Mouse (Mus musculus): ENCODE results near the gene Tiparp.

Gene Tiparp

DNA sequence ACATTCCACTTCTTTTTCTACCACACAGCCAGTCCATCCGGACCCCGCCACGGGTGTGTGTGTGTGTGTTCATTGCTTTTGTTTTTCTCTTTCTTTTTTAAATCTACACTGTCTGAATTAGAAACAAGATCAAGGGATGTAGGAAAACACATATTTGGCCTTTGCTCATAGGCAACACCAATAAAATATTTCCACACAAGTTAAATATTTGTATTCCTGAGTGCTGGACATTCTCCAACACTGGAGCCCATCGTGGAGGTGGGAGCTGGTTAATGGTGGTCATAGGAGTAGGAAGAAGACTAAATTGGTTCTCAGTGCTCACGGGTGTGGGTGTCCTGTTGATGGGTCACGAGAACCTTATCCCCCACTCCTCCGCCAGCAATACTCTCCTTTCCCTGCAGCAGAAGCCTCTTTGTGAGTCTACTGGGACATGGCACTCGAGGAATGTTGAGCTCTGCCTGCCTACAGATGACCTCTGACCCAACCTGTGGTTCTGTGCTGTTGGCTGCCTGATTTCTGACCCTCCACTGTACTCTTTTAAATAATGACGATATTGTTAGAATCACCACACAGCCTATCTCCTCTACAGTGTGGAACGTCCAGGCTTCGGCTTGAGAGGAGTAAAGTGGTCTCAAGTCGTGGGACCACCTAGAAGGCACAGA is 51.2 kb downstream of the Tiparp start:
- in situ Hi-C loops (cut with MboI), result no loop called here

DNA sequence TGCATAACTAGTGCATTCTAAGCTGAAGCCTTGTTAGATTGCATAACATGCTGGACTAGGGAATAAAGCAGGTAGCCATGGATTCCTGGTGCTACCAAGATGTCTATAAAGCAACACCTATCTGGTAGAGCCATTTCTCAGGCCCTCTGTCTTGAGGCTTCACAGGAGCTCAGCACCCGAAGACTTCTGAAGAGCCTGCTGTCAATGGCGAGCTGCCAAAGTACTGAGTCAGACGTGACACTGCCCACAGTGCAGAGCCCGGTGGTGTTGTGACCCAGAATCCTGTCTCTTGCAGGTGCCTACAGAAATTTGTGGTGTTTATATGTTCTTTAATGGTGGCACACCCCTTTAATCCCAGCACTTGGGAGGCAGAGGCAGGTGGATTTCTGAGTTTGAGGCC is 53.4 kb downstream of the Tiparp start:
- in situ Hi-C loops (cut with MboI), result no loop called here

DNA sequence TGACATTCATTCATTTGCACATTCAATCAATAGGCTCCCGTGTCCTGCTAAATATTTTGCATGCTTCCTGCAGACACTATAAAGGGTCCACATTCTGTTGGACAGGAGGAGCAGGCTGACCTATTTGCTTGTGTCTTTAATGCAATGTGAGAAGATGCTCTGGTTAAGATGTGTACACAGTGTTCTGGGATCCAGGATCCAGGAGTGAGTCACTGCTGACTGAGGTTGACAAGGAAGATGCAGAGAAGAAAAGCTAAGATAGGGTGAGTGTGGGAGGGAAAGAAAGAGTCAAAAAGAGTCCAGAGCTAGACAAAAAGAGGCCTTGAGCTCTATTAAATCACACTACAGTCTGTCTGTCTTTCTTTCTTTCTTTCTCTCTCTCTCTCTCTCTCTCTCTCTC is 56.1 kb downstream of the Tiparp start:
- in situ Hi-C loops (cut with MboI), result no loop called here

DNA sequence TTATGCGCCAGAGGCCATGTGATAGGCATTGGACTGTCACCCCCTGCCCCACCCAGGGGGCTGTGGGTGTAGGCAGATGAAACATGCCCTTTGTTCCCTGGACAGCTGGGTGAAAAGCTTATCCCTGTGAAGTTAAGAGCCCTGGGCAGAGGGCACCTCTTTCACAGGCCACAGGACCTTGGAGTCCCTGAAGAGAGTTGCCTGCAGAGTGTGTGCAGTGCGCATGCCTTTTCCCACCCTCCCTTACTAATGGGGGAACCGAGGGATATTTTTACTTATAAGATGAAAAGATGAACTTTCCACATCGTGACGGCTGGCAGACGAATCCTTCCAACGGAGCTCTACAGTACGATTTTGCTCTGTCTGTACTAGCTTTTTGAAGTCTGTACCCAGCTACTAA is 57.1 kb downstream of the Tiparp start:
- in situ Hi-C loops (cut with MboI), result no loop called here

DNA sequence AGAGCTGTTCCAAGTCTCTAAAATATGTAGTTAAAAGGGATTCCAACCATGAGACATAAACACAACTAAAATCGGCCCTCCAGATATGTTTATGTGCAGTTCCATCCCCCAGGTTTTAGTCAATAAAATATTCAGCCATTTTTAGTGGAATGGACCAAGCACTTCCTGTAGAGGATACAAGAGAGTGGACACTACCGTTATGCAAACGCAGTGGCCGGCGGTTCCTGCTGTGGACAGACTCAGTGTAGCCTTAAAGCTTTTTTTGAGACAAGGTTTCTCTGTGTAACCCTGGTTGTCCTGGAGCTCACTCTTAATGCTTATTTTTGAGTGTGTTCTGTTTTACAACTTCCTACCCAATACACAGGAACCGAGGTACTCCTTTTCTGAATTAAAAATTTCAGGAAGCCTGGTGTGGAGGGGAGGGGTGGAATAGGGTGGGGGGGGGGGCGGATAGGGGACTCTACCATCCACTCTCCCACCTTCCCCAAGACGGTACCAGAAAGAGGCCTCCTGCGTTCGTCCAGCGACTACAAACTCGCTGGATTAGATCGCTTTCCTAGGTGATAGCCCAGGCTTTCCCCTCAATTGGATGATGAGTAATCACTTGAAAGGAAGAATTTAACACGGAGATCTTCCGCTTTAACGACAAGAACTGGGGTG is 57.7 kb downstream of the Tiparp start:
- in situ Hi-C loops (cut with MboI), result no loop called here

DNA sequence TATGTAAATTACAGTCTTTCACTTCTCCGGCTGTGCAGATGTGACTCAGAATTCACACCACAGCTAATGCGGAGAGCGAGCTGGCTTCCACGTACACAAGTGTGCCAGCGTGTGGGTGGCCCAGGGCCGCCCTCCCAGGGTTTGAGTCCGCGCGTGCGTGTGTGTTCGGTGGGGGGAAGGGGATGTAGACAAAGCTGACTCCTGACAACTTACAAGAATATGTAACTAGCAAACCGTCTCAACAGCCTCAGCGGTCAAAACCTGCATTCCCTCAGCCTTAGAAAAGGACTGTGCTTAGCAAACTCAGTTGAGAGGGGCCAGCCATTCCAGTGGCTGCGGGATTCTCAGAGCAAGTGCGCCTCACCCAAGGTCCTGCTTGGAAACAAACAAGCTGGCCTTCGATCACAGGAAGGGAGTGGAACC is 58.3 kb downstream of the Tiparp start:
- in situ Hi-C loops (cut with MboI), result no loop called here

DNA sequence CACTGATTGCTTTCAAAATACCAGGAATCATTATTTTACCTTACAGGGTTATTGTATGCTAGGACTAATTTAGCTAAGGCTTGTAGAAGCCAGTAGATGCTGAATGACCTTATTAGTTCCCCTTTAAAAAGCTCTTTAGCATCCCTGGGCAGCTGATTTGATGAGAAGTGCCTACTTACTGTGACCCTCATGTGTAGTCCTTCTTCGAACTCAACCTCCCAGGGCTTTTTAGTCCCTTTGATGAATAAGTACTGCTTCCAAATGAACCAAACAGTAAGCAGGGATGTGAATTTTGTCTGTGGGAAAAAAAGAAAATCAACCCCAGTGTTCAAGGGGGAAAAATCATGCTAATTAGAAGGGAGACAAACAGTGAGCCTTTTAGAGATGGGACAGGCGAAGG is 58.8 kb downstream of the Tiparp start:
- in situ Hi-C loops (cut with MboI), result no loop called here

DNA sequence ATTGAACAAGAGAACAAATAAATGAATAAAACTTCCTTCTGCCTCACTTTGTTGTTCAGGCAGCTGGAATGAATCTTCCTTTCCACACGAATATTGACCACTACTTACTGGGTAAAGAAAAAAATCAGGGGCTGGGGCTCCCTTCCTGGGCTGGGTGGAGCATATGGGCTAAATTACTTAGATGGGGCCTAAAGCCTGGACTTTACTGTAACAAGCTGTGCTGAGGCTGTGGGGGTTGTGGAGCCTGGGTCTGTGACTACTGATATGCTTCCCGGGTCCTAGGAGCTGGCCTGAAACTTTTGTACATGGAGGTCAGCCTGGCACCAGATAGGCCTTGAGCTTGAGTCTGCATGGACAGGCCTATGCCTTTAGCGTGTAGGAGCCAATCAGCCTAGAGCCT is 60.2 kb downstream of the Tiparp start:
- in situ Hi-C loops (cut with MboI), result no loop called here

DNA sequence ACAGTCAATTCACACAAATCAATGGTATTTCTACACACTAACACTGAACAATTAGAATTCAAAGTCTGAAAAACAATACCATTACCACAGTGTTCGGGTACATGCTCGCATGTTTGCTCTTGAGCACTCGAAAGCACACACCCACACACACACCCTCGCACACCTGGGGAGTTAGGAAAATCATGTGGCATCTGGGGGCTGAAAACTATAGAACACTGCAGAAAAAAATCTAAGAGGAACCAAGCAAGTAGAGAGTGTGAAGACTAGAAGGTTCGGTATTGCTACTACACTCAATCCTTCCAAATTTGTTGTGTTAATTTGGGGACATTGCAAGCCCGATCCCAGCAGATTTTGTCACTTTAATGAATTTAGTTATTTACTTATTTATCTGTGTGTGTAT is 64.6 kb downstream of the Tiparp start:
- in situ Hi-C loops (cut with MboI), result no loop called here

DNA sequence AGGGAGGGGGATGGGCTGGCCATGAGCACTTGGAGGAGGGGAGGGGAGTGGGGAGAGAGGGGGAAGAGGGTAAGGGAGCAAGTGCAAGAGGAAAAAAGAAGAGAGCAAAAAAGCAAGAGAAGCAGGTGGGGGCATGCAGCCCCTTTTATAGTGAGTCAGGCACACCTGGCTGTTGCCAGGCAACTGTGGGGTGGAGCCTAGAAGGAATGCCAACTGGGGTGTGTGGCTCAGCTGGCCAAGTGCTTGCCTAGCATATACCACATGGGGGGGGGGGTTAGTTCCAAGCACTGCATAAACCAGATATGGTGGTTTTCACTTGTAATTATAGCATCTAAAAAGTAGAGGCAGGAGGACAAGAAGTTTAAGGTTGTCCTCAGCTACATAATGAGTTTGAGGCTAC is 66.3 kb downstream of the Tiparp start:
- in situ Hi-C loops (cut with MboI), result no loop called here

DNA sequence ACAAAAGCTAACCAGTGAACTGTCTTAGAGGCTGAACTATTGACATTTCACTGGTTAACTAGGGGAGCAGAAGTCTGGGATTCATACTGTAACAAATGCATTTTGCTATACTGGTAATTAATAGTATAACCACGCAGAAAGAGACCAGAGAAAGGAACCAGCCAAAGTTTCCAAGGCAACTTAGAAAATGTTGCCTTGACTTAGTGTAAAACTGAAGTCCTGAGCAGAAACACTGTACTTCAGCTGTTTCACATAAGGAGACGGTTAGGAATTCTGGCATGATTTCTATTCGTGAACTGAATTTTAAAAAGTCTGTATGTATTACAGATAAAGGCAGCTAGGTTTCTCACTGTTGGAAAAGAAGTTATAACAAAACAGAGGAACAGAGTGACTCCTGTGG is 67.0 kb downstream of the Tiparp start:
- in situ Hi-C loops (cut with MboI), result no loop called here

DNA sequence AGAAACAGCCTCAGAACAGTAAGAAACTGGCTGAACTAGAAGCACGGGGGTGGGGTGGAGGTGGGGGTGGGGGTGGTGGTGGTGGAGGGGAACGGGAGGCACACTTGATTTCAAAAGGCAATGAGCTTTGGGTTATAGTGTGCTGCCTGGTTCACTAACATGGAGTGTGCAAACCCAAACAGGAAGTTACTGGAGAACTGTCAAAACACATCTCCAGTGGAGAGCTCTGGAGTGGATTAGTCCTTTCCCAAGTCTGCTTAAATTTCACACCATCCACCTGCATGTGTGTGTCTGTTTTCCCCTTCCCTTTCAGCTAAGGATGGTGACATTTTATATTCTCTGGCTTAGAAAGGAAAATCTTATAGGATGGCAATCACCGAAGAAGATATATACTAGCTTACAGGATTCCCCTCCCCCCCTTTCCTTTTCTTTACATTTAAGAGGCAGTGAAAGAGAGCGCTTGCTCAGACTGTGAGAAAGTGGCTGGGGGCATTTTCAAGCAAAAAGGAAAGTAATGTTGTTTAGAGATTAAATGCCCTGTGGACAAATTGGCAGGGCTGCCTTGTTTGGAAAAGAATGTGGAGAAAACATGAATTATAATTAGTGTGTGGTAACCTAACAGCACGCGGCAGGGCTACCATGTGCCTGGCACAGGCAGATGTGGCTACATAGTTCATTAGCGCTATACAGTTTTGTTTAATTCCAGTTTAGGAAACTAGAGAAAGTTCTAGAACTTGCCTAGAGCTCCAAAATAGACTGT is 70.0 kb downstream of the Tiparp start:
- in situ Hi-C loops (cut with MboI), result no loop called here

DNA sequence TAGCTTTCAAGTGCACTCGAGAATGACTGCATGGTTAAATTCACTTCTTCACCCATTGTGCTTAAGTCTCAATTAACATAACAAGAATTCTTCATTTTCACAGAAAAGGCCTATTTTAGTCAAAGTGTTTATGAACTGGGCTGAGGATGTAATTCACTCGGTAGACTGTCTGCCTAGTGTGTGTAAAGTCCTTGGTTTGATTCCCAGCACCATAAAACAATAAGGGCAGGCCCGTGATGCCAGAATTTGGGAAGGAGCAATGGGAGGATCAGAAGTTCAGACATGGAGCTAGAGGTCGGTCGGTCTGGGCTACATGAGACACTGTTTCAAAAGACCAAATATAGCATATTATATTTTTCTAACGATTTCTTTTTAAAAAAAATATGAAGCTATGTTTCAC is 70.9 kb downstream of the Tiparp start:
- in situ Hi-C loops (cut with MboI), result no loop called here

DNA sequence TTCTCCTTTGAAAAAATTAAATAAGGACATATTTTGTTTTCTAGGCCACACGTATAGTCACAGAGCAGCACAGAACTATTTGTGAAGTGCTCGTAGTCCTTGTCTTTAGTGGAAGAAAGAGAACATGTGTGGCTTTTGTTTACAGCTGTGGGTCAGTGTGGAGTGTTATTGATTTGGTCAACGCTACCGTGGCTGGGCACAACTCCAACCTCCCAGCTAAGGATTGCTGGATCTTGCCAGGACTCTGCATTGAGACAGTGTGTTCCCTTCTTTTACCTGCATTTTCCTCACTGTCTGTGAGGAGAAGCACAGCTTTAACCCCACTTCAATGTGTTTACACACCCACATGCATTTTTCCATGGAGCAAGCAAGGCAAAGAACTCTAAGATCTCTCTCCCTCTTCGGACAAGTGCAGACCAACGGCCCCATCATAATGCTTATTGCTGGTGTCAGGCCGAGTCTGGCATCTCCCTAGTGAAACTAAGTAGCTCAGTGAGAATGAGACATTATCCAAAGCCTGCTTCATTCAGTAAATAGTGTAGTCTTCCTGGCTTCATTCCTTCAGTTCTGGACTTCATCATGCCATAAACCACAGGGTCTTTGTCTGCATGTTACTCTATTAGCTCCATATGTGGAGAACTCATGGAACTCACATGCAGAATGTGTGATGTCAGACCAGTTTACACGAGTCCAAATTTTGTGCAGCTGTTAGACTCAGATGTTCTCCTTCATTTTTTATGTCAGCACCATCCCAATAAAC is 73.3 kb downstream of the Tiparp start:
- in situ Hi-C loops (cut with MboI), result no loop called here

DNA sequence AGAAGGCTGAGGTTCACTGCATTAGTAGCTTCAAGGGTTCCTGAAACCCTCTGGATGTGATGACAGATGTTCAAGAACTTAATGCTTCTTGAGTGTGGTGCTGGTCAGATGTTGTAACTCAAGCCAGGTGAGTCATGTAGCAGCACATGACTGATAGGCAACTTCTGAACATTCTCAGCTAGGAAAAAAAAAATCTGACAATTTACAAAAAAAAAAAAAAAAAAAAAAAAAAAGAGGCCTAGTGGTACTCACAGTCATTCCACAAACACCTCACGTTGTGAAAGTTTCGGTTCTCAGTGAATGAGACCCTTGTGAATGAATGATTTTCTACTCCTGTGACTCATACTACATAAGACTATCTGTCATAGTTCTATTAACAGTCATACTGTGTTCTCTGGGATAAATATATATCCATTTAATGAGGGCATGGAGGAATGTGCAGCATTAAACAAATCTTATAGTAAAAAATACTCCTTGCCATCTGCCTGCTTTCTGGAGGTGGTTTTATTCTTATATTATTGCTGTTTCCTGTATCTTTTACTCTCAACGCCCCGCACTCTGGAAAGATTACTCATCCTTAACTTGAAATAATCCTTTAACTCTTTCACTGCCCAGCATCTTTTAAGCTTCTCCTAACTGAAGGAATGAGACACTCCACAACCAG is 75.3 kb downstream of the Tiparp start:
- in situ Hi-C loops (cut with MboI), result no loop called here

All from mature B cell (primary cell).